Mouse (Mus musculus) testis, adult 2 months (tissue): ENCODE measurements around the gene Stxbp4.

Experiments used
- CTCF ChIP-seq: fragments of 200-500 bp; IDR thresholded peaks from 2 replicates; pipeline ENCODE4 v1.5.1; 2012; ENCODE audit warnings: low read depth, mild to moderate bottlenecking, inconsistent platforms, low read length, moderate library complexity; ENCODE audit not compliant: control insufficient read depth, insufficient read depth, insufficient replicate concordance
- POLR2A ChIP-seq: fragments of 200-500 bp; IDR thresholded peaks from 2 replicates; pipeline ENCODE4 v1.6.1; 2012; ENCODE audit warnings: low read depth, mild to moderate bottlenecking, inconsistent platforms, low read length, moderate library complexity; ENCODE audit not compliant: control insufficient read depth

DNA sequence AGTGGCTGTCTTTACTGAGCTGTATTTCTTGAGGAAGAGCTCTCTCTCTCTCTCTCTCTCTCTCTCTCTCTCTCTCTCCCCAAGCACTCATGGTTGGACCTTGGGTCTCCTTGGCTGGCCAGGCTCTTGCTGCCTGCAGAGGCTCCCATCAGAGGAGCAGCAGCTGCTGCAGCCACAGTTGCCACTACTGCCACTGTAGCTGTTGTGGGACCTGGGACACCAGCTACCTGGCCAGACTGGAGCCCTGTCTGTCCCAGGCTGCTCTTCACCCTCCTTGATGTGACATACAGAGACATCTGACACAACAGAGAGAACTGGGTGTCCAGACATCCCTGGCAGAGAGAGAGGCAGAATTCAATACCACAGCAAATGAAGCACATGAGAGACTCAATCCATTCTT lies 43.3 kb upstream of the Stxbp4 start:
- TF ChIP-seq CTCF (no peak), POLR2A (no peak)
